Mouse (Mus musculus): ENCODE data around the gene Rbm19.

Gene Rbm19

GRCm38 (mm10) chr5:120135337-120135736, 19.1 kb downstream of the Rbm19 start:
- no peak for DNase-seq (ENCODE audit: low spot score)

GRCm38 (mm10) chr5:120135823-120136222, 19.6 kb downstream of the Rbm19 start:
- DNase-seq (ENCODE audit: low spot score) = no peak

GRCm38 (mm10) chr5:120136236-120136675, 20.0 kb downstream of the Rbm19 start:
- DNase-seq (ENCODE audit: low spot score) = no peak

DNA sequence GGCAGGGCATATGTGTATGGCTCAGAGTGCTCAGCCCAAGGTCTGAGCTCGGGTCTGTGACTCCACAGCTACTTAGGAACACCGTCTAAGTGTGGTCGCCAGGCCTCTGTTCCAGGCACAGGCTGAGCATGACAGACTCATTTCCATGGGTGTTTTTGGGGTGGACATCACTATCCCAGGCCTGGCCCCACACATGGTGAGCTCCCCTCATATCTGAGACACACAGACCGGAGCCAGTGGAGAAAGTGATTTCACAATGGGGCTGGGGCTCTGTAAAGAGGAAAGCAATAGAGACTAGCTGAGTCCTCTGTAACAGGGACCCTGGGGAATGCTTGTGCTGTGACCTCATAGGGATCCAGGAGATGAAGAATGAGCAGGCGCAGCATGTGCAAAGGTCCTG, 20.8 kb downstream of the Rbm19 start:
- no peak for DNase-seq (ENCODE audit: low spot score)

- DNase-seq (ENCODE audit: low spot score) = no peak
Measured at GRCm38 (mm10) chr5:120137846-120138245, 21.6 kb downstream of the Rbm19 start.

DNA sequence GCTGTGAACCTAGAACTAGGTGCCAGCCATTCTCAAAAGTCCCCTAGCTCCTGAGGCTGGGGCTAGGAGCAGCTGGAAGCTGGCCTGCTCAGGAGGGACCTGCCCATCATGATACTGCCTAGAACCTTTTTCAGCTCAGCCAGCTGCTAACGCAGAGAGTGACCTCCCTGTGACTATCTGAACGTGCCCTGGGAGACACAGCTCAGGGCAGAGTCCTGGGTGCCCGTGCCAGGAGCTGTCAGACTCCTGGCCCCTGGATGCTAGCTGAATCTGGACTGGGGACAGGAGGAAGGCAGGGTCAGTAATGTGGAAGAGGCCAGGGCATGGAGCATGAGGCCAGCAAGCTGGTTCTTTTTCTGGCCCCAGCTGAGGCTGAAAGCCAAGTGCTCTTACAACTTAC, 22.1 kb downstream of the Rbm19 start:
- DNase-seq (ENCODE audit: low spot score) = no peak

DNA sequence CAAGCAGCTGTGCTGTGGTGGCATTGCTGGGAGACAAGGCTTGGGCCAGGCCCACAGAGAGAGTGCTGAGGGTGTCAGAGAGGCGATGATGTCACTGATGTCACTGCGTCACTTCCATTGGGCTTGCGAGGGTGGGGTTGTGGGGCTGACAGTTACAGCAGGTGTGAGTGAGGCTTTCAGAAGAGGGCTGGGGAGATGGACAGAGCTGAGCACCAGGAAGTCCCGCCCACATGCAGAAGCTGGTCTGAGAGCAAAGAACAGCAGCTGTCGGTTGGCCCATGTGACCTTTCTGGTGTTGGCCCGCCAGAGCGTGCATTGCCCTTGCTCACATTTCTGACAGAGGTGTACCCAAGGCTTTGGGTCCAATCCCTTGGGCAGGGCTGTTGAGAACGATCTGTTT, 23.0 kb downstream of the Rbm19 start:
- DNase-seq (ENCODE audit: low spot score) = peak; percentile 51

GRCm38 (mm10) chr5:120143941-120144340, 27.7 kb downstream of the Rbm19 start:
- peak; percentile 51 for DNase-seq (ENCODE audit: low spot score)

DNA sequence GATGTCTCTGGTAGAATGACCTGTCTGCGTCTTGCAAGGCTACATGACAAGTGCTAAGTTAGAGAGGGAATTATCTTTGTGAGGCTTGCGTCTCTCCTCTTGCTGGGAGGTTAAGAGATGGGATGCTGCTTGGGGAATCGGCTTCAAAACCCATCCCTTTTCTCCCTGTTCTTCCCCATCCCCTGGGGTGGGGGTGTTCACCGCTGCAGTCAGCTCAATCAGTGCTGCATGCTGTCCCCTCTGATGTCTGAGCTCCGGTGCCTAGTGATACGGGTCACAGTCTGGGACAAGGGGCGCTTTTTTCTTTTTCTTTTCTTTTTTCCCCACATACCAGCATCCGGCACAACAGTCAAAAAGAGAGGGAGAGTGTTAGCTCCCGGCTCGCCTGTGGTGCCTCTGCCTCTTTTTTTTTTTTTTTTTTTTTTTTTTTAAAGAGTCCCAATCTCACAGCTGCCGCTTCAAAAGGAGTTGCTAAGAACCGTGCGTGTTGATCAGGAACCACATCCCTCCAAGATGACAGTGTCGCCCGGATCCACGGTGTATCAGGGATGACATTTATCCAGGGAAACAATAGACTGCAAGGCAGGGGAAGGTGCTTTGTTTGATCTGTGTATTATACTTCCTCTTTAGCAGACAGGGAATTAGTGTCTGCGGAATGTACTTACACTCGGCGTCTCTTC, 29.2 kb downstream of the Rbm19 start:
- no peak for DNase-seq (ENCODE audit: low spot score)

GRCm38 (mm10) chr5:120146051-120146385, 29.8 kb downstream of the Rbm19 start:
- DNase-seq (ENCODE audit: low spot score) = peak; percentile 88

DNA sequence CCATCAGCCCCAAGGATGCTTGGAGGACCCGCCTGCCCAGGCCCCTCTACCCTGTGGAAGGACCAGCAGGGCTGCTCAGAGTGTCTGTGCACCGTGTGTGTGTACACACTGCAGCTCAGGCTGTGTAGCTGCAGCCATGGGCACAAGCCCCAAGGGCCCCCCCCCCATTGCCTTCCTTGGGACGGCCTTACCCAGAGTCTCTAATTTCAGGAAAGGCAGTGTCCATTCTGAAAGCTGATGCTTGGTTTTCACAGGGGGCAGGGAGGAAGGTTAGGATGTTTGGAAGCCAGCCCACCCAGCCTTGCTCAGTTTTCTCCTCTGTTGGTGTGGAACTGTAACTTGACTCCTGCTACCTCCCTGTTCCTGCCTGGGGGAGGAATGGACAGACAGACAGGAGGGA, 30.6 kb downstream of the Rbm19 start:
- DNase-seq (ENCODE audit: low spot score) = peak; percentile 39

GRCm38 (mm10) chr5:120148246-120148645, 32.0 kb downstream of the Rbm19 start:
- no peak for DNase-seq (ENCODE audit: low spot score)

GRCm38 (mm10) chr5:120151145-120151544, 34.9 kb downstream of the Rbm19 start:
- no peak for DNase-seq (ENCODE audit: low spot score)

DNA sequence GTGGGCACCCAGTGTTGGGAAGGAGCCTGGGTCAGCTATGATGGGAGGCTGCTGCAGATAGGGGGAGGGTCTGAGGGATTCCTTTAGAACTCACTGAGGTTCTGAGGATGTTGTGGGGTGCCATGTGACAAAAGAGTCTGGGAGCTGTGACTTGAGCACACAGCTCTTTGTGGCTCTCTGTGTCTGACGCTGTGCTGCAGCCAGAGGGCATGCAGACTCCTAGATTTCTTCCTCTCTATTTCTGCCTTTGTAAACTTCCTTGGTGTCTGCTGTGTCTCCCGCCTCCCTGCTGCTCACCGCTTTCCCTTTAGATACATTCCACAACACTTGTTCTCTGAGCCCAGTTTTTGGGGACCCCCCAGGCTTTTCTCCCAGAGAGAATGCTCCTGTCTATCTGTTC, 36.9 kb downstream of the Rbm19 start:
- DNase-seq (ENCODE audit: low spot score) = no peak

DNA sequence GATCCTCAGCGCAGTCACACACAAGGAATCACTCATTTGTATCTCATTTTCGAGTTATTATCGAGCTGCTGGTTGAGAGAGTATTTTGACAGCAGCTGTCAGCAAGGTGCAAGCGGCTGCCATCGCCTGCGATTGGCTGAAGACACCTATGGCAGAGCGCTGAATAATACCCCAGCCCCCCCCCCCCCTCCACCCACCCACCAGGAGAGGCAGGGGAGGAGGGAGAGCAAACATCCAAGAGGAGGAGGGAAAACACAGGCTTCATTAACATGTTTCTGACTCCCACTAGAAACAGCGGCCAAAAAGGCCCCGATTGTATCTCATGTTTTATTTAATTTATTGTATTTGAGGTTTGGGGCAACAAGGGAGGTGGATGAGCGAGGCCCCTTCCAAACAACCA, 39.4 kb downstream of the Rbm19 start:
- DNase-seq (ENCODE audit: low spot score) = no peak

GRCm38 (mm10) chr5:120156166-120156909, 40.1 kb downstream of the Rbm19 start:
- no peak for DNase-seq (ENCODE audit: low spot score)

- DNase-seq (ENCODE audit: low spot score) = no peak
Measured at GRCm38 (mm10) chr5:120157115-120157514, 40.9 kb downstream of the Rbm19 start.

- DNase-seq (ENCODE audit: low spot score) = no peak
Measured at GRCm38 (mm10) chr5:120158476-120158875, 42.2 kb downstream of the Rbm19 start.

GRCm38 (mm10) chr5:120160923-120161658, 44.8 kb downstream of the Rbm19 start:
- DNase-seq (ENCODE audit: low spot score) = no peak

GRCm38 (mm10) chr5:120162689-120163088, 46.4 kb downstream of the Rbm19 start:
- no peak for DNase-seq (ENCODE audit: low spot score)

DNA sequence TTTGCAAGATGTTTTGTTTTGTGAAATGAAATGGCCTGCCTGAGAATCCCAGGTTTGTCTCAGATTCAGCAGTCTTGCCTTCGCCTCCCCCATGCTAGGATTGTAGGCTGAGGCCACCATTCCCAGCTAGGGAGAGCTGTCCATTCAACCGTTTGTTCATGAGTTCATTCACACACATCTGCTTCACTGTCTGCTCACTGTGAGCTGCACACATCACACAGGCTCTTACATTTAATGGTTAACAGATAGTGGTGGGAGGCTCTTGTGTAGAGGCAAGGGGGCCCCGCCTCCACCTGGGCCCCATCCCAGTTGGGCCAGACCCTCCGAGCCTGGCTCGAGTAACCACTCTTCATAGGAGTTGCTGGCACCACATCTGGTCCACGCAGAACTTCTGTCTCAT, 47.2 kb downstream of the Rbm19 start:
- DNase-seq (ENCODE audit: low spot score) = no peak

GRCm38 (mm10) chr5:120164450-120164849, 48.2 kb downstream of the Rbm19 start:
- DNase-seq (ENCODE audit: low spot score) = no peak
